Mouse (Mus musculus): ENCODE measurements around the gene Gm21915. TPM values are rescaled to one million over a fixed set of nuclear protein-coding genes. Genes with fewer than 3 reads are reported as not detected.

The Gm21915 gene
- polyA plus RNA-seq, 1 experiment from 2014 or later = not detected

DNA sequence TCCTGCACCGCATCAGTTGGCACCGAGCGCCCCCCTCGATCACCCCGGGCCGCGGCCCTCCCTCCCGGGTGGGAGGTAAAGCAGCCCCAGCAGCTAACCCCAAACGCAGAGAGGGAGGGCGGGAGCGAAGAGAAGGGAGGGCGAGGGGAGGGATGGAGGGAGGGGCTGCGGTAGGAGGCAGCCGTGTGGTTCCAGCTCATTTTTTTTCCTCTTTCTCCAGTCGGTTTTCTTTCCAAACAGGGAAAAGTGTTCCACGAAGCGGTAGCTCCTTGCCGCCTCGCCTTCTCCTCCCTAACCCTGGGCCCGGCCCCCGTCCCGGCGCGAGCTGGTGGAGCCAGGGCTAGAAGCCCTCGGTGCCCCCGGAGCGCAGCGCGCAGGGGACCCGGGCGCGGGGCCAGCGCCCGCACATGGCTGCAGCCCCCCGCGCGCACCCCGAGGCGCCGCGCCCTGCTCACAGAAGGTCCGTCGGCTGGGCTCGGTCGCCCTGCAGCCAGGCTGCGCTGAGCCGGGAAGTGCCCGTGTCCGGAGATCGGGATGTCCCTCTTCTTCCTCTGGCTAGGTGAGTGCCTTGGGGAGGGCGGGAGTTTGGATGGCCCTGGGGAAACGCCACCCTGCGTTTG, 15.5 kb downstream of the Gm21915 start, which contains the start of gene Clmp:
Gene Clmp, plus strand, starts transcription at position 162 of the 620 bp plus-strand sequence.
- DNase-seq (ENCODE audit: low spot score) = peak; percentile 82
- peak within 1 kb of the TSS; percentile 86 for H3K4me2 ChIP-seq (ENCODE audit: low read depth, severe bottlenecking)
- peak within 1 kb of the TSS; percentile 99 for H3K9ac ChIP-seq (ENCODE audit: low read length)
- no peaks in the 10 kb centered on the region for H3K36me3 ChIP-seq (ENCODE audit: control insufficient read depth, insufficient read depth, low read length)
- H3K27me3 ChIP-seq (ENCODE audit: control insufficient read depth, insufficient read depth, low read length) = no peaks in the 10 kb centered on the region
- H3K27ac ChIP-seq (replicated peaks; ENCODE audit: low read depth, low read length) = peak within 1 kb of the TSS; percentile 99
- H3K4me3 ChIP-seq (ENCODE audit: low read depth, low read length) = peak within 1 kb of the TSS; percentile 81
- no peaks in the 10 kb centered on the region for H3K9me3 ChIP-seq (ENCODE audit: control insufficient read depth, low read length)
- 0 out of 2 replicates have a peak, but pooled peaks cover 9% of the 10 kb centered on the region for H3K4me1 ChIP-seq (ENCODE audit: control insufficient read depth, insufficient read depth, low read length)
- WGBS = under 1% methylated on average over 42 of the region's 53 CpGs
- peak; percentile 58 for ATAC-seq (ENCODE audit: insufficient number of reproducible peaks, low FRiP score, low TSS enrichment, low read depth)

DNA sequence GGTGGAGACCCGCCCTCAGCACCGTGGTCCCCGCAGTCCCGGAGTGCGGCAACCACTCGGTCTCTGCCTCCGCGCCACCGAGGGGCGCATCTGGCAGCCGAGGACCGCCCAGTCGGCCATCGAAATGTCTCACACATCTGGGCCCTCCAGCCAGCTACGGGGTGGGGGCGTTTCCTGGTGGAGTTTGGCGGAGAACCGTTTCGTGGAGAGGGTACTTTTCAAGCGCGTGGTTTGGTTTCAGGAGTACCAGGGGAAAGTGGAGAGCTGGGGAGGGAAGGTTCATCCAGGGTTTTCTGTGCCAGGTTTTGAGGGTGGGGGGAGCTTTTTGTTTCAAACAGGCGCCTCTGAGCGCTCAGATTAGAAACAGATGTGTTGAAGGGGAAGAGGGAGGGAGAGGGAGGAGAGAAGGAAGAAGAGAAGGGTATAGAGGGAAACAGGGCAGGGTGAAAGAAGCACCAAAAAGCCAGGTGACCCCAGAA, 16.0 kb downstream of the Gm21915 start:
- Histone ChIP-seq H3K9me3 (ENCODE audit: control insufficient read depth, low read length) (no peaks in the 10 kb centered on the region), H3K9ac (ENCODE audit: low read length) (peak overlapping the region; percentile 99), H3K36me3 (ENCODE audit: control insufficient read depth, insufficient read depth, low read length) (no peaks in the 10 kb centered on the region), H3K4me1 (ENCODE audit: control insufficient read depth, insufficient read depth, low read length) (0 out of 2 replicates have a peak, but pooled peaks cover 9% of the 10 kb centered on the region), H3K27me3 (ENCODE audit: control insufficient read depth, insufficient read depth, low read length) (no peaks in the 10 kb centered on the region), H3K27ac (replicated peaks; ENCODE audit: low read depth, low read length) (peak overlapping the region; percentile 99), H3K4me2 (ENCODE audit: low read depth, severe bottlenecking) (peak overlapping the region; percentile 86), H3K4me3 (ENCODE audit: low read depth, low read length) (peak overlapping the region; percentile 81)
- peak; percentile 75 for ATAC-seq (ENCODE audit: insufficient number of reproducible peaks, low FRiP score, low TSS enrichment, low read depth)
- WGBS = under 1% methylated on average over 23 of the region's 23 CpGs
- DNase-seq (ENCODE audit: low spot score) = peak; percentile 83

DNA sequence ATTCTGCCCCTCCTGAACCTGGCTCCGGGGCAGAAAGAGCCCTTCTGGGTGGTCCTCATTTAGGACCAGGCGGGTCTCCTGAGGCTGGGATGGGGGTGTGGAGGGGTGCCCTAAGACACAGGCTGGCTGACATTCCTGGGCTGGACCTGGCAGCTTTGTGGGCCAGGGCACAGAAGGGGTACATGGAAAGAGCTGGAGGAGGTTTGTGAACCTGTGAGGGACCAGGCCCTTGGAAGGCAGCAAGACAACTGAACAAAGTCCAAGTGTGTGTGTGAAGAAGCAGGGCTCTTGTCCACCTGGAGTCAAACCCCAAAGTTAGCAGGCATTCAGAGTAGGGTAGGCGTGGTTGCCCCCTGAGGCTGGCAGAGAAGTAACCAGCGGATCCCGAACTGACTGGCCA, 16.6 kb downstream of the Gm21915 start:
- H3K36me3 ChIP-seq (ENCODE audit: control insufficient read depth, insufficient read depth, low read length) = no peaks in the 10 kb centered on the region
- H3K4me2 ChIP-seq (ENCODE audit: low read depth, severe bottlenecking) = peak overlapping the region; percentile 86
- H3K9me3 ChIP-seq (ENCODE audit: control insufficient read depth, low read length) = no peaks in the 10 kb centered on the region
- H3K27me3 ChIP-seq (ENCODE audit: control insufficient read depth, insufficient read depth, low read length) = no peaks in the 10 kb centered on the region
- H3K27ac ChIP-seq (replicated peaks; ENCODE audit: low read depth, low read length) = peak overlapping the region; percentile 99
- peak overlapping the region; percentile 99 for H3K9ac ChIP-seq (ENCODE audit: low read length)
- 0 out of 2 replicates have a peak, but pooled peaks cover 9% of the 10 kb centered on the region for H3K4me1 ChIP-seq (ENCODE audit: control insufficient read depth, insufficient read depth, low read length)
- H3K4me3 ChIP-seq (ENCODE audit: low read depth, low read length) = peak overlapping the region; percentile 81
- DNase-seq (ENCODE audit: low spot score) (no peak), ATAC-seq (ENCODE audit: insufficient number of reproducible peaks, low FRiP score, low TSS enrichment, low read depth) (no peak)
- 16% methylated on average over 5 of the region's 5 CpGs for WGBS

DNA sequence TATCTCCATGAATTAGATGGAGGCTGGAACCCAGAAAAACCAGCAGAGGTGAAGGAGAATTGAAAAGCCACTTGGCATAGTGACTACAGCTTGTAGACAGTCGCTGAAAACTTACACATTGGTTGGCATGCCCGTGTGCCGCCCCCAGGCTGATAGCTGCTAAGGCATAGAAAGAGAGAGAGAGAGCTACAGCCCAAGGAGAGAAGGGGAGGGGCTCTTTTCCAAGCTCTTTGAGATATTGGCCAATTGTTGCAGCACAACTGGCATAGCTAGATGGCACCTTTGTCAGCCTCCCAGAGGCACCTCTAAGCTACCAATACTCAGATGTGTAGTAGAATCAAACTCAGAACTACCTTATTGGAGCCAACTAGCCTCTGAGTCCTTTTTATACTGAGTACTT, 17.1 kb downstream of the Gm21915 start:
- H3K4me3 ChIP-seq (ENCODE audit: low read depth, low read length) = peak overlapping the region; percentile 81
- peak overlapping the region; percentile 99; the same call in 1 of the 2 replicates for H3K9ac ChIP-seq (ENCODE audit: low read length)
- no peaks in the 10 kb centered on the region for H3K27me3 ChIP-seq (ENCODE audit: control insufficient read depth, insufficient read depth, low read length)
- H3K27ac ChIP-seq (replicated peaks; ENCODE audit: low read depth, low read length) = no peak overlapping the region
- ATAC-seq (ENCODE audit: insufficient number of reproducible peaks, low FRiP score, low TSS enrichment, low read depth) (no peak), DNase-seq (ENCODE audit: low spot score) (no peak)
- H3K4me1 ChIP-seq (ENCODE audit: control insufficient read depth, insufficient read depth, low read length) = peaks cover 10% of the 10 kb centered on the region; the same call in 1 of the 2 replicates
- no peaks in the 10 kb centered on the region for H3K9me3 ChIP-seq (ENCODE audit: control insufficient read depth, low read length)
- 36% methylated on average over 3 of the region's 3 CpGs for WGBS
- peak overlapping the region; percentile 86 for H3K4me2 ChIP-seq (ENCODE audit: low read depth, severe bottlenecking)
- no peaks in the 10 kb centered on the region for H3K36me3 ChIP-seq (ENCODE audit: control insufficient read depth, insufficient read depth, low read length)

DNA sequence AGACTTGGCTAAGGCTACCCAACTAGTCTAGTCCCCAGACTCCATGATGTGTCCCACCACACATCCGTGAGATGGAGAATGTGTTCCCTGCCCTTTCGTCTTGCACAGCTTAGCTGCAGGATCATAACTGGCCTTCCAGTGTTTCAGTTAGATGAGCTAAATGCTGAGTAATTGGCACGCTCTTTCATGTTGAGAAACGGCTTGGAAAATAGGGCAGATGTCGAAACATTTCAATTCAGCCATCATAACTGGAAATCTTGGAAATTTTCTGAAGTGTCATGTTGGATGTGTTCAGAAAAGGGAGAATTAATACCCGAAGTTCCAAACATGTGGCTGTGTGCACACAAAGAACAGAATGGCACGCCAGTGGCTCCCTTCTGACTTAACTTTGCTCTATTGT, 20.1 kb downstream of the Gm21915 start:
- H3K9me3 ChIP-seq (ENCODE audit: control insufficient read depth, low read length) = no peaks in the 10 kb centered on the region
- 90% methylated on average over 7 of the region's 7 CpGs for WGBS
- no peak overlapping the region for H3K4me3 ChIP-seq (ENCODE audit: low read depth, low read length)
- no peak for DNase-seq (ENCODE audit: low spot score)
- no peaks in the 10 kb centered on the region for H3K27me3 ChIP-seq (ENCODE audit: control insufficient read depth, insufficient read depth, low read length)
- no peaks in the 10 kb centered on the region for H3K36me3 ChIP-seq (ENCODE audit: control insufficient read depth, insufficient read depth, low read length)
- no peak for ATAC-seq (ENCODE audit: insufficient number of reproducible peaks, low FRiP score, low TSS enrichment, low read depth)
- H3K9ac ChIP-seq (ENCODE audit: low read length) = no peak overlapping the region
- H3K27ac ChIP-seq (replicated peaks; ENCODE audit: low read depth, low read length) = no peak overlapping the region
- peaks cover 19% of the 10 kb centered on the region for H3K4me1 ChIP-seq (ENCODE audit: control insufficient read depth, insufficient read depth, low read length)
- H3K4me2 ChIP-seq (ENCODE audit: low read depth, severe bottlenecking) = no peak overlapping the region

DNA sequence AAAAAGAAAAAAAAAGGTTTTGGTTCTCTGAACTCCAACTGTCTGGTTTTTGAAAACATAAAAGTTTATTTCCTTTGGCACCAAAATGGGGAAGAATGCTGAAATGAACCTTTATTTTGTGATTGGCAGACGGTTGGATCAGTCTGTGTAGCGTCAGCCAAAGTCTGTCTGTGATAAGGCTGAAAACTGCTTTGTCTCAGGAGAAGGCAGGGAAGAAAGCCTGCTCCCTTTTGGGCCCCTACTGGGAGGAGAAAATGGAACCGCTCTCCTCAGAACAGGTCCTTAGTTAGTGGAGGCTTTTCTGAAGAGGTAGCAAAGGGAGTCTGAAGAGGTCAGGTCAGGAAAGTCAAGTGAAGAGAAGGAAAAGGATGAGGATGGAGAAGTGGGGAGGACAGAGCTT, 22.6 kb downstream of the Gm21915 start:
- H3K9ac ChIP-seq (ENCODE audit: low read length) = no peak overlapping the region
- H3K9me3 ChIP-seq (ENCODE audit: control insufficient read depth, low read length) = no peaks in the 10 kb centered on the region
- no peak for DNase-seq (ENCODE audit: low spot score)
- no peak for ATAC-seq (ENCODE audit: insufficient number of reproducible peaks, low FRiP score, low TSS enrichment, low read depth)
- H3K4me2 ChIP-seq (ENCODE audit: low read depth, severe bottlenecking) = no peak overlapping the region
- H3K4me3 ChIP-seq (ENCODE audit: low read depth, low read length) = no peak overlapping the region
- WGBS = 64% methylated on average over 3 of the region's 3 CpGs
- H3K4me1 ChIP-seq (ENCODE audit: control insufficient read depth, insufficient read depth, low read length) = peaks cover 13% of the 10 kb centered on the region
- no peaks in the 10 kb centered on the region for H3K27me3 ChIP-seq (ENCODE audit: control insufficient read depth, insufficient read depth, low read length)
- H3K36me3 ChIP-seq (ENCODE audit: control insufficient read depth, insufficient read depth, low read length) = 0 out of 2 replicates have a peak, but pooled peaks cover 2% of the 10 kb centered on the region
- H3K27ac ChIP-seq (replicated peaks; ENCODE audit: low read depth, low read length) = no peak overlapping the region

DNA sequence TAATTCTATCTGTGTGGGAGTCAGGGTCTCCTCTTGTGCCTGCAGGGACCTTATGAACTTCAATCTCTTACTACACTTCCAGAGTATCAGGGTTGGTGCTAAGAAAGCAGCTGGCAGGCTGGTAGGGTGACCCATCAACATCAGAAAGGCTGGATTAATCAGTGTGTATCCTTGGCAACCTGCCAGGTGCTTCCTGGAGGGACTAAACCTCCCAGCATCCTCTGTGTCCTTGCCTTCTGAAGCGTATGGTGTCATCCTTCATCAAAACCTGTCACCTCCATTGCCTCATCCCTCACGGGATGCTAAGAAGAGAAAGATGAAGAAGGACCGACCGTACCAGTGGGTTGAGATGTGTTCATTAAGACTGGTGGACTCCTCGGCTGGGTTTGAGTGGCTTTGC, 23.4 kb downstream of the Gm21915 start:
- H3K36me3 ChIP-seq (ENCODE audit: control insufficient read depth, insufficient read depth, low read length) = 0 out of 2 replicates have a peak, but pooled peaks cover 2% of the 10 kb centered on the region
- no peak overlapping the region for H3K4me3 ChIP-seq (ENCODE audit: low read depth, low read length)
- 82% methylated on average over 5 of the region's 5 CpGs for WGBS

DNA sequence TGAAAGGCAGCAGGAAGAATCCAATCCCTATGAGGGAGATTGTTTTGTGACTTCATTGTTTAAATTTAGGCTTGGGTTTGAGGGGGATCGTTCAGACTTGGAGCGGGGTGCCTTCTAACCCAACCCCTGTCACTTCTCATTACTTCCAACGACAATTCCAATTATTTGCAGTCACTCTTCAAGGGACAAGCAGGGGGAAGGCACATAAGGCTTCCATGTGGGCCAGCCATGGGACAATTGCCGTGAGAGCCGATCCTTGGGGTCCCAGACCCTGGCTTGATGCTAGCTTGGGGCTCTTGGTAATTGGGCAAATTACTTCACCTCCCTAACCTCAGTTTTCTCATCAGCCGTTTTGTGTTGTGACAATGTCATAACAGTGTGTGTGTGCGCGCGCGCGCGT, 23.9 kb downstream of the Gm21915 start:
- Histone ChIP-seq H3K4me3 (ENCODE audit: low read depth, low read length) (no peak overlapping the region), H3K4me2 (ENCODE audit: low read depth, severe bottlenecking) (no peak overlapping the region), H3K4me1 (ENCODE audit: control insufficient read depth, insufficient read depth, low read length) (peaks cover 10% of the 10 kb centered on the region), H3K27me3 (ENCODE audit: control insufficient read depth, insufficient read depth, low read length) (no peaks in the 10 kb centered on the region), H3K27ac (replicated peaks; ENCODE audit: low read depth, low read length) (no peak overlapping the region), H3K36me3 (ENCODE audit: control insufficient read depth, insufficient read depth, low read length) (0 out of 2 replicates have a peak, but pooled peaks cover 2% of the 10 kb centered on the region), H3K9me3 (ENCODE audit: control insufficient read depth, low read length) (no peaks in the 10 kb centered on the region), H3K9ac (ENCODE audit: low read length) (no peak overlapping the region)
- DNase-seq (ENCODE audit: low spot score) = no peak
- WGBS = 77% methylated on average over 12 of the region's 12 CpGs
- ATAC-seq (ENCODE audit: insufficient number of reproducible peaks, low FRiP score, low TSS enrichment, low read depth) = no peak

More for the DNA sequence above, 23.4 kb downstream of the Gm21915 start:
- Histone ChIP-seq H3K4me1 (ENCODE audit: control insufficient read depth, insufficient read depth, low read length) (peaks cover 10% of the 10 kb centered on the region), H3K27me3 (ENCODE audit: control insufficient read depth, insufficient read depth, low read length) (no peaks in the 10 kb centered on the region), H3K27ac (replicated peaks; ENCODE audit: low read depth, low read length) (no peak overlapping the region), H3K9ac (ENCODE audit: low read length) (no peak overlapping the region), H3K4me2 (ENCODE audit: low read depth, severe bottlenecking) (no peak overlapping the region), H3K9me3 (ENCODE audit: control insufficient read depth, low read length) (no peaks in the 10 kb centered on the region)
- no peak for DNase-seq (ENCODE audit: low spot score)
- no peak for ATAC-seq (ENCODE audit: insufficient number of reproducible peaks, low FRiP score, low TSS enrichment, low read depth)

Measured in limb, embryonic 11.5 days (tissue).